Mouse (Mus musculus): Measurements from ENCODE around the gene Tgtp1. TPM values are rescaled to one million over a fixed set of nuclear protein-coding genes. Genes with fewer than 3 reads are reported as not detected.

The Tgtp1 gene
- total RNA-seq, 2 experiments from 2014 or later: 0.91 to 1.00 TPM

Other genes with a start within 250 kb of the Tgtp1 start
- gene Rack1, start 193.8 kb downstream of the Tgtp1 start, total RNA-seq (2021): 100 to 1,000 TPM; 400 to 478 TPM
- gene Trim41, start 176.8 kb downstream of the Tgtp1 start, total RNA-seq (2021): 10 to 100 TPM; 26.4 to 27.0 TPM
- gene Trim7, start 168.0 kb downstream of the Tgtp1 start, total RNA-seq (2021): 10 to 100 TPM; 23.4 to 23.9 TPM
- gene Gm12184, start 167.5 kb downstream of the Tgtp1 start, total RNA-seq (2021): 1 to 10 TPM; 2.6 to 3.0 TPM
- 1 to 10 TPM; 7.1 to 7.2 TPM for gene Irgm1, start 122.5 kb downstream of the Tgtp1 start, total RNA-seq (2021)
- 1 to 10 TPM in 1 of 2 experiments, under 1 TPM in 1; 0.85 to 1.3 TPM for gene Gm5431, start 92.0 kb downstream of the Tgtp1 start, total RNA-seq (2021)
- gene Psme2b, start 48.0 kb downstream of the Tgtp1 start, total RNA-seq (2021): 1 to 10 TPM; 2.0 to 2.8 TPM
- gene Olfr56, start 15.3 kb downstream of the Tgtp1 start, total RNA-seq (2021): under 1 TPM in 1 of 2 experiments, not detected in 1; 0.17 TPM
- gene 9930111J21Rik1, start 14.8 kb downstream of the Tgtp1 start, total RNA-seq (2021): 1 to 10 TPM; 4.0 to 4.4 TPM
- under 1 TPM; 0.45 to 0.61 TPM for gene Gm12185, start 1.9 kb downstream of the Tgtp1 start, total RNA-seq (2021)
- gene 9930111J21Rik2, start 57.1 kb upstream of the Tgtp1 start, total RNA-seq (2021): 1 to 10 TPM; 5.2 to 6.6 TPM
- gene Tgtp2, start 70.0 kb upstream of the Tgtp1 start, total RNA-seq (2021): under 1 TPM; 0.14 to 0.46 TPM
- 1 to 10 TPM; 2.4 to 3.4 TPM for gene Ifi47, start 82.4 kb upstream of the Tgtp1 start, total RNA-seq (2021)
- 1 to 10 TPM; 1.2 to 1.4 TPM for gene Olfr1396, start 120.7 kb upstream of the Tgtp1 start, total RNA-seq (2021)
- not detected for gene Olfr1395, start 148.1 kb upstream of the Tgtp1 start, total RNA-seq (2021)
- gene Olfr1394, start 160.2 kb upstream of the Tgtp1 start, total RNA-seq (2021): not detected
- 10 to 100 TPM; 48.3 to 52.4 TPM for gene Btnl9, start 193.0 kb upstream of the Tgtp1 start, total RNA-seq (2021)
- gene Zfp62, start 209.1 kb upstream of the Tgtp1 start, total RNA-seq (2021): 10 to 100 TPM; 26.3 to 27.0 TPM